Mouse (Mus musculus): Measurements from ENCODE around the gene Serpina3k.
"Not testable (repeated sequence)": the region's sequence is repeated elsewhere in the genome, so short reads cannot be mapped to it uniquely, and the experiment has no call there.

The Serpina3k gene

GRCm38 (mm10) chr12:104388477-104388876, 50.2 kb downstream of the Serpina3k start:
- DNase-seq (ENCODE audit: low read depth, low spot score): no peak

- not testable (repeated sequence) for DNase-seq (ENCODE audit: low read depth, low spot score)
Measured at GRCm38 (mm10) chr12:104391057-104391456, 52.8 kb downstream of the Serpina3k start.
